Mouse (Mus musculus): ENCODE data around the gene Jmjd7.

DNA sequence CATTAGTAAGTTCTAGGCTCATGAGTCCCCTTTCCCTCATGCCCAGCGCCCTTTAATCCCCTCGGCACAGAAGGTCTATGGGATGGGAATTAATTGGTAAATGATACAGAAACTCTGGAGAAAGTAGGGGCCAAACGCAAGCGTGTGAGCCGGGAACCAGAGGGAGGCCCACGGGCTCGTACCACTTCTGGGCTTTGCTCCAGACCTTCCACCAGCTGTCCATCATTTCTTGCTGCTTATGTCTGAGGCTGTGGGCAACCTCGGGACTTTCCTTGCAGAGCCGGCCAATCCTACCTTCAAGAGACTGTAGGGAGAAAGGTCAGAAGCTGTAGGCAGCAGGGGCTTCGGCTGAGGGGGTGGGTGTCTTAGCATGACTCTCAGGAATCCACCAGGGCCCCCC, 28.6 kb downstream of the Jmjd7 start:
- TF ChIP-seq POLR2A (IDR thresholded peaks at IDR 0.05; ENCODE audit: borderline replicate concordance, extremely low read depth, low read depth, low read length) (no peak), CTCF (IDR thresholded peaks at IDR 0.05; ENCODE audit: insufficient read depth, low read length) (no peak)
